Comparison of ENCODE assay signal across 15 mouse cellular contexts in the genomic region with DNA sequence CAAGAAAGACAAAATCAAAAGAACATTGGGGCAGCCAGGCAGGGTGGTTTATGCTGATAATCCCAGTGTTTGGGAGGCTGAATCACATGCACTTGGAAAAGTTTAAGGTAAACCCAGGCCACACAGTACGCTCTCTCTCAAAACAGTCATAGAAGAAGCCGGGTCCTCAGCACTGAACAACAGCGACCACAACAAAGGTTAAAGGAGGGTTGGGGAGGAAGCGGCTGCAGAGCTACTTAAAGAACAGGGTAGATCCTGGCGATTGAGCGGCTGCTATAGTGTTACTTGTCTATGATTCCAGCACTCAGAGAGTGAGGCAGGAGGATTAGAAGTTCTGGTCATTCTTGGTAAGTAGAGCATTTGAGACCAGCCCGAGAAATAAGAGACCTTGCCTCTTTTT.
DNase-seq lines count a peak whose midpoint lies in the region.
"Had no signal": no experiment of that assay in that cellular context is flagged by ENCODE, and none has a peak within 500 bp of the region (broad histone marks: within the 10 kb centered on the region; RNA-seq: fewer than 3 reads in every experiment).

No protein-coding gene starts in this region.

- DNase-seq in CD4-positive, CD25-positive, alpha-beta regulatory T cell, adult 2 months (ENCODE audit: low read depth, low spot score), result peak; percentile 54
- peak; percentile 42 for DNase-seq in T-cell, adult 2 months (ENCODE audit: low spot score)
- peak; percentile 52 for DNase-seq in naive thymus-derived CD4-positive, alpha-beta T cell, adult 2 months (ENCODE audit: low read depth)
- peak; percentile 28 for DNase-seq in thymus, postnatal 25 days
- no peak for DNase-seq in yolk sac, embryonic 10.5 days (ENCODE audit: low spot score)
- DNase-seq in lung, postnatal 25 days (ENCODE audit: low spot score), result no peak
- DNase-seq in embryo, embryonic 11 days, result no peak
- no peak for DNase-seq in kidney, adult 18-20 months
- DNase-seq: adrenal gland, postnatal 25 days; cerebellum, adult 8-10 months; cerebellum, postnatal 14 days; gastrocnemius, postnatal 10 days; heart, adult 18-20 months; heart, postnatal 10 days; heart, postnatal 4 days had no signal

Comparison
In these comparisons a context has a peak if more than half of its experiments do, and no peak if none do; other contexts are left out.
1. DNase-seq: peak in CD4-positive, CD25-positive, alpha-beta regulatory T cell, adult 2 months (single experiment), T-cell, adult 2 months (single experiment), naive thymus-derived CD4-positive, alpha-beta T cell, adult 2 months (single experiment) and thymus, postnatal 25 days (single experiment); none in yolk sac, embryonic 10.5 days (single experiment), lung, postnatal 25 days (single experiment), embryo, embryonic 11 days (single experiment) and kidney, adult 18-20 months (single experiment).